Mouse (Mus musculus) bone marrow, adult 2 months (tissue): ENCODE measurements at regions not wholly inside any gene's neighbourhood (a gene's known extent, or its start where the extent isn't known, plus 50 kb on each side); places are given as distances from the start of the nearest gene placed in this dataset.

Source experiments
- CTCF ChIP-seq: fragments of 200-500 bp; IDR thresholded peaks from 2 replicates; pipeline ENCODE4 v1.5.1; 2011; ENCODE audit warnings: low read length, control low read depth; ENCODE audit not compliant: control insufficient read depth, insufficient read depth
- POLR2A ChIP-seq: fragments of 200-500 bp; IDR thresholded peaks from 2 replicates; pipeline ENCODE4 v1.6.1; 2011; ENCODE audit warnings: low read depth, mild to moderate bottlenecking, control low read depth, low read length, borderline replicate concordance; ENCODE audit not compliant: control insufficient read depth

- TF ChIP-seq POLR2A (no peak), CTCF (no peak)
Measured at GRCm38 (mm10) chr6:144897526-144897925, 115.7 kb upstream of the Sox5 start.
